Mouse (Mus musculus) cerebellum, postnatal 4 days (tissue): ENCODE data around the gene Ano1.
A peak's percentile ranks its signal among the peaks of the same experiment; 100 is the strongest.

Experiments used
- DNase-seq, 2 experiments: peaks; one replicate each; pipeline ENCODE4 v3.0.0; 2022; ENCODE audit warnings: low spot score in 2 of 2, mixed read lengths in 1 of 2

Ano1 gene

DNA sequence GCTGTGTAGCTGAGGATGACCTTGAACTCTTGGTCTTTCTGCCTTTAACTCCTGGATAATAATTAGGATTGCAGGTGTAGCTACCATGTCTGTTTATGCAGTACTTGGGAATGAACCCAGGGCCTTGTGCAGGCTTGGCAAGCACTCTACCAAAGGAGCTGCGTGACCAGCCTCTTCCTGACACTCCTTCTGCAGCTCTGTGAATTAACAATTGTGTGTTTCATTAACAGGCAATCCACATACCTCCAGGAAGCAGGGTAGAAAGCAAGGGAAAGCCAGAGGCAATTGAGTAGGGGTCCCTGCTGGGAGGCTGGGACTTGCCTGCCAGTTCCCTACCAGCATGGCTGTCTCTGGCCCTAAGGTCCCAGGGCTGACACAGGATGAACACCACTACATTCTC lies 111.0 kb downstream of the Ano1 start:
- DNase-seq: no peak

DNA sequence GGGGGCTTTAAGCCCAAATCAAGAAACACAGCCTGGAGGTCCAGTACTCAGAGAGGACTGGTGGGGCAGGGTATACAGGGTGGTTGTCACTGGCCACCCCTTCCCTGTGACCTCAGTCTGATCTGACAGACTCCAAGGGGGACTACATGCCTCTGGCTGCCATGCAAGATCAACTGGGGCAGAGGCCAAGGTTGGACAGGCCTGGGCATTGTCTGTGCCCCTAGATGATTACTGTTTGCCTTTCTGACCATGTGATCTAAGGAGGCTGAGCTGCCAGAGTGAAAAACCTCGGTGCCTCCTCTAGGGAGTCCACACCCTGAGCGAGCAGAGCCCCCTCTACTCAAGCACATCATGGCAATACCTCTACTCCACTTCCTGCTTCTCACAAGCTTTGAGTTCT lies 115.8 kb downstream of the Ano1 start:
- no peak for DNase-seq

DNA sequence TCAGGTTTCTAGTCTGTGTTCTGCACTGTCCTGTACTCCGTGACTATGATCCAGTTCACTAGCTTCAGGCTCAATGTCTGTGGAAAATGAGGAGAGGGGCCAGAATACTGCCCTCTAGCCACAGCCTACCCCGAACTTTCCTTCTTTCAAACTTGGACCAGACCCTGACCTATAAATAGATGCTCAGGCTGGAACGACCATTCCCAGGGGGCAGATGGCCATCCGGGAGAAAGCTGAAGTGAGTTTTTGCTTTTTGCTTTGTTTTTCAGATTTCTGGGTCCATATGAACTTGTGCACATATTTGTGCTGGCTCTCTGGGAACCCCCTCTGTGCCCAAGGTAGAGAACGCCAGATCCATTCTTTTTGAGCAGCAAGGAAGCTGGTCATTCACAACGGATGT lies 116.9 kb downstream of the Ano1 start:
- DNase-seq: no peak

- no peak for DNase-seq
These were observed 117.3 kb downstream of the Ano1 start for GRCm38 (mm10) chr7:144634450-144634849.

GRCm38 (mm10) chr7:144632321-144632720 lies 119.5 kb downstream of the Ano1 start:
- DNase-seq: no peak

GRCm38 (mm10) chr7:144630622-144631021 lies 121.2 kb downstream of the Ano1 start:
- no peak for DNase-seq

- peak; percentile 31 to 57 for DNase-seq
These were observed 123.3 kb downstream of the Ano1 start for GRCm38 (mm10) chr7:144628334-144628915.

- no peak for DNase-seq
These were observed 124.0 kb downstream of the Ano1 start for GRCm38 (mm10) chr7:144627606-144628333.

GRCm38 (mm10) chr7:144626042-144626441 lies 125.7 kb downstream of the Ano1 start:
- DNase-seq: no peak

GRCm38 (mm10) chr7:144620721-144621681 lies 130.8 kb downstream of the Ano1 start:
- peak in 1 of 2 experiments; percentile 14 for DNase-seq

DNA sequence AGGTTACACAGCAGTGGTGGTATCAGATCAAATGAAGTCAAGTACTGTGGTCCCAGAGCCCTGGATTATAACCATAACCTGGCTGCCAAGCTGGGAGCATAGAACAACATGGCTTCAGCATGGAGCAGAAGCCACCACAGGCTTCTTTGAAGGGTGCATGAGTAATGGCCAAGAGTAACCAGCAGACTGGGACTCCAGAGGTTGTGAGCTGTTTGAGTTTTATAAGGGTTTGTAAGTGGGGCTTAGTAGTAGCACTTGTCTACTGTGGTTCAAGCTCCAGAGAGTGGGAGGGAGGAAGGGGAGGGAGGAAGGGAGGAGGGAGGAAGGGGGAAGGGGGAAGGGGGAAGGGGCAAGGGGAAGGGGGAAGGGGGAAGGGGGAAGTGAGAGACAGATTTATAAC lies 131.5 kb downstream of the Ano1 start:
- DNase-seq: no peak

GRCm38 (mm10) chr7:144615343-144615742 lies 136.4 kb downstream of the Ano1 start:
- no peak for DNase-seq

- no peak for DNase-seq
These were observed 138.9 kb downstream of the Ano1 start for GRCm38 (mm10) chr7:144612829-144613228.

GRCm38 (mm10) chr7:144612351-144612750 lies 139.4 kb downstream of the Ano1 start:
- no peak for DNase-seq

DNA sequence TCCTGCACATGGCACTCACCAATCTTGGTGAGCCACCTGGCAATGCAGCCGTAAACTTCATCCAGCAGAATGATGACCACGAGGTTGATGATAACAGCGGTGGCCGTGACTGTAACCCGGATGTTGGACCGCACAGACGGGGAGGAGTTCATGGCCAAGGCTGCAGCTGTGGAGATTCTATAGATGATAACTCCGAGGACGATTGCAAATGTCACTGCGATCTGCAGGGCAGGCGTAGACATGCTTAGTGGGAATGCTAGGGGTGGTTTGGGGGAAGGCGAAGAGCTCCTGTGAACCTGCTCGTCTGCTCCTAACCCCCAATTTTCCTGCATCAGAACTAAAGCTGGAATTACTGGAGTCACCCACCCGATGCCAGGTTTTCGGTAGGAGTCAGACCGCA lies 140.2 kb downstream of the Ano1 start:
- no peak for DNase-seq

- no peak for DNase-seq
These were observed 142.2 kb downstream of the Ano1 start for GRCm38 (mm10) chr7:144609568-144609967.

DNA sequence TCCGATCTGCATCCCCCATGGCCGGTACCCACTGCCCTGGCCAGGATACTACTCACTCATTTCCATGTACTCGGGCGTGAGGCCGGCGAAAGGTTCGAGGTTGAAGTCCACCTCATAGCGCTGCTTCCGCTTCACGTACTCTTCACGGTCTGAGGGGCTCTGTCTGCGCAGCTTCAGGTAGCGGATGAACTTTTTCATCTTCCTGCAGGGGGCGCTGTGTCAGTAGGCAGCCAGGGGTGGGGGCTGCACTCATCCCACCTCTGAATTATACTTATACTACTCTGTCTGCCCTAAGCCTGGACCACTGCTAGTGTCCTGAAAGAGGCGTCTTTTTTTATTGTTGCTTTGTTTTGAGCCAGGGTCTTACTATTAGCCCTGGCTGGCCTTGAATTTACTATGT lies 143.9 kb downstream of the Ano1 start:
- DNase-seq: no peak

DNA sequence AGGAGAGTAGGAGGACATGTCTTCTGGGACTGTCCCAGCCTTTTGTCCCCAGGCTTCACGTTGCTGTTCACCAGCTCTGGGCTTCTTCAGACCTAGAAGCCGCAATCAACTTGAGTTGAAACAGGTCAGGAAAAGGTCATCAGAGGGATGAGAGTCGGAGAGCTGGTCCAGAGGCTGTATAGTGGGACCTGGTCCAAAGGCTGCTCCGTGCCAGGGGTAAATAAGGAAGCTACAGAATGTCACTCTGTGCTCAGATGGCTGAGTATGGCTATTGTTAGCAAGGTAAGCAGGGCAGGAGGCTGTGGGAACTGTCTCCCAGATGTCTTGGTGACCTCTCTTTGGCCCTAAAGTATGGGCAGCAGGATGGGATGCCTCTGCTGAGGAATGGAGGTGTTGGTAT lies 147.0 kb downstream of the Ano1 start:
- DNase-seq: no peak

- no peak for DNase-seq
These were observed 147.5 kb downstream of the Ano1 start for GRCm38 (mm10) chr7:144604291-144604690.

DNA sequence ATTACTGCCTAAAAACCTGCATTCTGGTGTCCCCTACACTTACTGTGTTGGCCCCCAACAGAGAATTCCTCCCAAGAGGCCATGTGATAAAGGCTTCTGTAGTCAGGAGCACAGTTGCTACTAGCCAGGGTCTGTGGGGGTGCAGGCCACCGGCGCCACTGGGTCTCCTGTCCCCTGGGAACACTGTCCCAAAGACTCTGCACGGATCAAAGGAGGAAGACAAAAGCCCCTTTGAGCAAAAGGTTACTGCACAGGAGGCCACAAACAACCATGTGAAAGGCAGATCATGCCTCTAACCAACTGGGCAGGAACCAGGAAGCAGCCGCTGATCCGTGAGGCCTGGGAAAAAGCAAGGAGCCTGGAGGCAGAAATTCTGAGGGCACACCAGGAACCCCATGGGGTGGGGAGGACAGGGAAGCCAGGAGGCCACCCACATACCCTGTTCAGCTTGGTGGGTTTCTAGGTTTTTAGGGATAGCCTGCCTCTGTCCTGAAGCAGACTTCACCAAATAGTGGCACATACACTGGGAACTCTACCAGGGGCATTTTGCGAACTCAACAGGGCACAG lies 151.4 kb downstream of the Ano1 start:
- no peak for DNase-seq

GRCm38 (mm10) chr7:144589508-144589907 lies 162.3 kb downstream of the Ano1 start:
- no peak for DNase-seq

GRCm38 (mm10) chr7:144587291-144587690 lies 164.5 kb downstream of the Ano1 start:
- DNase-seq: peak; percentile 41 to 43
